Mouse (Mus musculus) adrenal gland, postnatal 36 days (tissue): ENCODE results near the gene Zfp689. TPM values are rescaled to one million over a fixed set of nuclear protein-coding genes. Genes with fewer than 3 reads are reported as not detected.
"Not testable (repeated sequence)": the region's sequence is repeated elsewhere in the genome, so short reads cannot be mapped to it uniquely, and the experiment has no call there.

Source experiments
- DNase-seq, 2 experiments: peaks; one replicate each; pipeline ENCODE4 v3.0.0; 2021; ENCODE audit warnings: mixed read lengths in 1 of 2
- total RNA-seq, 2 experiments: library from RNA; stranded (reverse); gene quantifications; 2 replicates each; pipeline ENCODE4 v1.2.3; 2021

Zfp689 gene
- total RNA-seq, 2 experiments from 2014 or later = 3.8 to 4.4 TPM

- DNase-seq = peak; percentile 92
Measured at GRCm38 (mm10) chr7:127470743-127471645, 22.0 kb upstream of the Zfp689 start.

DNA sequence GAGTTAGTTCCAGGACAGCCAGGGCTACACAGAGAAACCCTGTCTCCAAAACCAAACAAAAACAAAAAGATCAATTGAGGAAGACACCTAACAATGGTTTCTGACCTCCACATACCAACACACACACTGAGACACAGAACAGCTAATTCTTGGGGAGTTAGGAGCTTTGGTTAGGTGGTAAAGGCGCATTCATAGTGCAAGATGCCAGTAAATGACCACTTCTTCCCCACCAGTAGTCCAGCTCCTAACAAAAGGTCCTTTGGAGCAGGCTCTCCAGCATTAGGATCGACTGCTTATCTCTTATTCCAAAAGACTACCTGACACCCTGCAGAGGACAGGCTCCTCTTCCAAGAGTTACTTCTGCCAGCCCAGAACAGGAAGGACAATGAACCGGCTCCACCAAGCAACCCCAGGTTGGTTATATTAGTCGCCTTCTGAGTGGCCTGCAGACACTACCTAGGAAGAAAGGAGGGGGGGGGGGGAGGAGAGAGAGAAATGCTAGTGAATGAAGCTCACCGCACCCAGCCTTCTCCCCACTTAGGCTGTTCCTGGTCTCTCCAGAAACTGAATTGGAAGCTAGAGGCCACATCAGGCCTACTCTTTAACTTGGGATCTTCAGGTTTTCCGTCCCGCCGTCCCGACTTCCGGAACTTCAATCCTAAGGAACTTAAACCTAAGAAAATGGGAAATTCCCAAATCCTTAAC lies 21.2 kb upstream of the Zfp689 start:
- DNase-seq = peak in 1 of 2 experiments; percentile 37

- DNase-seq = no peak
Measured at GRCm38 (mm10) chr7:127466606-127467005, 17.6 kb upstream of the Zfp689 start.

DNA sequence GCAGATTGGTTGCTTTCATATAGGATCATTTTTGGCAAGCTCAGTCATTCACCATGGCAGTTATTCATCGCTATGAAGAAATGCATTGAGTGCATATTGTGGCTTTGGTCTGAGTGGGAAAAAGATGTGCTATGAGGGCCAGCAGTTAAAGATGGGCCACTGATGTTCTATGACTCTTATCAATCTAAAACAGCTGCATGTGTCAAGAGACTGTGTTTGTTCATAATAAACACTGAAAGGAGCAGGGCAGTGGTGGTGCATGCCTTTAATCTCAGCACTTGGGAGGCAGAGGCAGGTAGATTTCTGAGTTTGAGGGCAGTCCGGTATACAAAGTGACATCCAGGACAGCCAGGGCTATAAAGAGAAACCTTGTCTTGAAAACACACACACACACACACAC lies 16.7 kb upstream of the Zfp689 start:
- not testable (repeated sequence) for DNase-seq

DNA sequence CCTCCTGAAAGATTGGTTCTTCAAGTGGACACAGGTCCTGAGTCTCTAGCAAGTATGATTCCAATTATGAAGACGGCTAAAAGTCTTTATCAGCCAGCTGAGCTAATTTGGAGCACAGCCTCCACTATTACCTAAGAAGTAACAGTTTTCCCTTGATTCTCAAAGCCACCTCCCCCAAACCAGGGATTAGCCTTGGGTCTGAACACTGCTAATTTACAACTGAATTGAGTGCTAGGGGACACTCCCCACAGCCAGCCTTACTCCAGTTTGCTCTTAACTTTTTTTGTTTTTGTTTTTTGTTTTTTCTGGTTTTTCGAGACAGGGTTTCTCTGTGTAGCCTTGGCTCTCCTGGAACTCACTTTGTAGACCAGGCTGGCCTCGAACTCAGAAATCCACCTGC lies 16.2 kb upstream of the Zfp689 start:
- no peak for DNase-seq

DNA sequence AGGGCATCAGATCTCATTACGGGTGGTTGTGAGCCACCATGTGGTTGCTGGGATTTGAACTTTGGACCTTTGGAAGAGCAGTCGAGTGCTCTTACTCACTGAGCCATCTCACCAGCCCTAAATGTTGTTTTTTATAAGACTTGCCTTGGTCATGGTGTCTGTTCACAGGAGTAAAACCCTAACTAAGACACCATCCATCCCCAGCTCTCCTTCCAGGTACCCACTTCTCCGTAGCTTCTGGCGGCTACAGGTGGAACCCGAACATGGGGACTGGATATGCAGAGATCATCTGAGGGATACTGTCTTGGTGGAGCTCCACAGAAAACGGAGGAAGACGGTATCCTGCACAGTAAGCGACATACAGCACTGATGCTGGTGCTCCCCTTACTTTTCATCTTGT lies 10.4 kb upstream of the Zfp689 start, which contains the start of gene Prr14:
TSS of gene Prr14 (plus strand) at position 301 of the 400 bp plus-strand sequence.
- DNase-seq = not testable (repeated sequence)

DNA sequence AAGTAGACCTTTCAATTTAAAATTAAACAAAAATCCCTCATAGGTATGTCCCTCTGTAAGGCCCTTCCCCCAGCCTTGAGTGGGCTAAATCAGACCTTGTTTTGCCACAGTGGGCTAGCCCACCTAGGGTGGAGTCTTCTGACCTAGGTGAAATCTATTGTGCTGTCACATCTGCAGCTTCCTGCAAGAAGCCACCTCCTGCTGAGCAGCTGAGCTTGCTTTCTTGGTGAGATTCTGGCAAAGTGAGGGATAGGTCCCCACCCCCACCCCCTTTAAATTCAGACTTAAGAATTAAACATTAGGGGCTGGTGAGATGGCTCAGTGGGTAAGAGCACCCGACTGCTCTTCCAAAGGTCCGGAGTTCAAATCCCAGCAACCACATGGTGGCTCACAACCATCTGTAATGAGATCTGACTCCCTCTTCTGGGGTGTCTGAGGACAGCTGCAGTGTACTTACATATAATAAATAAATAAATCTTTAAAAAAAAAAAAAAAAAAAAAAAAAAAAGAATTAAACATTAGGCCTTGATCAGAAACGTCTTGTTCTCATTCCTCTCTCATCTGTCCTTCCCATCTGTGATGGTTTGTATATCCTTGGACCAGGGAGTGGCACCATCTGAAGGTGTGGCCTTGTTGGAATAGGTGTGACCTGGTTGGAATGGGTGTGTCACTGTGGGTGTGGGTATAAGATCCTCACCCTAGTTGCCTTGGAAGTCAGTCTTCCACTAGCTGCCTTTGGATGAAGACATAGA lies 9.6 kb upstream of the Zfp689 start:
- not testable (repeated sequence) for DNase-seq

GRCm38 (mm10) chr7:127454905-127455304 lies 5.9 kb upstream of the Zfp689 start:
- DNase-seq = no peak

GRCm38 (mm10) chr7:127453056-127453455 lies 4.1 kb upstream of the Zfp689 start:
- no peak for DNase-seq

DNA sequence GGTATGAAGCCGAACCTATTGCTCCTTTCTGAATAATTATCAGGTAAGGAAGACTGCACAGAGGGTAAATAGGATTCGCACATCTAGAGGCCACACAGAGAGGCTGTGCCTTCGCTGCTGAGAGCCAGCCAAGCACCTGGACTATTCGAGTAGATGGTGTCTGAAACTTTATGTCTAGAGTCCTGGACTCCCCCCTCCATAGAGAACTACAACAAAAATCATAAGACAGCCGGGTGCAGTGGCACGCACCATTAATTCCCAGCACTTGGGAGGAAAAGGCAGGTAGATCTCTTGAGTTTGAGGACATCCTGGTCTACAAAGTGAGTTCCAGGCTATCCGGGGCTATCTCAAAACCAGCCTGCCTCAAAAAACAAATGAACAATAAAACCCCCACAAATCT lies 1.0 kb upstream of the Zfp689 start:
- no peak for DNase-seq

- DNase-seq = no peak
Measured at GRCm38 (mm10) chr7:127443976-127444375, 5.0 kb downstream of the Zfp689 start.

- no peak for DNase-seq
Measured at GRCm38 (mm10) chr7:127437724-127438123, 11.2 kb downstream of the Zfp689 start.

DNA sequence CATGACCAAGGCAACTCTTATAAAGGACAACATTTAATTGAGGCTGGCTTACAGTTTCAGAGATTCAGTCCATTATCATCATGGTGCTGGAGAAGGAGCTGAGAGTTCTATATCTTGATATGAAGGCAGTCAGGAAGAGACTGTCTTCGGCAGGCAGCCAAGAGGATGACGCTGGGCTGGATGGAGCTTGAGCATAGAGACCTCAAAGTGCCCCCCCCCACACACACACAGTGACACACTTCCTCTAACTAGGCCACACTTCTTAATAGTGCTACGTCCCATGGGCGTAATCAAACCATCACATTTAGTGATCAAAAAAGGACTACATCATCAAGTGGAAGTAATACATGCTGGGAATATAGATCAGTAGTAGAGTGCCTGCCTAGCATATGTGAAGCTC lies 13.8 kb downstream of the Zfp689 start:
- no peak for DNase-seq

DNA sequence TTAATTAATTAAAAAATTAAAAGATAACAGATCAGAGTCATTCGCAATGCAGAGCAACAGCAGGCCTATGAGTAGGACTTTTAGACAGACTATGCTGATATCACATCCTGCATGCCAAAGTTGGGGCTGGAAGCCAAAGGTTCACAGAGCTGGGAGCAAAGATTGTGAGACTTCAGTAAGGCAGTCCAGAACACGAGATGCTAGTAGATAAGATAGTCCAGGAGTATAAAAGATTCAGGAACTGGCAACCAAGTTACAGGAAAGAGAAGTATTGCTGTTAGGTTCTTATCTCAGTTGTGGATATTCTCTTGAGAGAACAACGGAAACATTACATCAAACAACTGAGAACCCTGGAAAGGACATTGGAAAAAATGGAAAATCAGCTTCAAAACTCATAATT lies 22.6 kb downstream of the Zfp689 start:
- no peak for DNase-seq

DNA sequence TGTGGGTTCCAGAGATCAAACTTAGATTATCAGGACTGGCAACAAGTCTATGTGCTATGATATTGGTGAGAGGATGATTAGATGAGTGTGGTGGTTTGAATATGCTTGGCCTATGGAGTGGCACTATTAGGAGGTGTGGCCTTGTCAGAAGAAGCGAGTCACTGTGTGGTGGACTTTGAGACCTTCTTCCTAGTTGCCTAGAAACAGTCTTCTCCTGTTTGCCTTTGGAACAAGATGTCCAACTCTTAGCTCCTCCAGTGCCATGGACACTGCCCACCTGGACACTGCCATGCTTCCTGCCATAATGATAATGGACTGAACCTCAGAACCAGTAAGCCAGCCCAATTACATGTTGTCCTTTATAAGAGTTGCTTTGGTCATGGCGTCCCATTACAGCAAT lies 23.0 kb downstream of the Zfp689 start:
- DNase-seq = no peak

- no peak for DNase-seq
Measured at GRCm38 (mm10) chr7:127425291-127425690, 23.7 kb downstream of the Zfp689 start.

DNA sequence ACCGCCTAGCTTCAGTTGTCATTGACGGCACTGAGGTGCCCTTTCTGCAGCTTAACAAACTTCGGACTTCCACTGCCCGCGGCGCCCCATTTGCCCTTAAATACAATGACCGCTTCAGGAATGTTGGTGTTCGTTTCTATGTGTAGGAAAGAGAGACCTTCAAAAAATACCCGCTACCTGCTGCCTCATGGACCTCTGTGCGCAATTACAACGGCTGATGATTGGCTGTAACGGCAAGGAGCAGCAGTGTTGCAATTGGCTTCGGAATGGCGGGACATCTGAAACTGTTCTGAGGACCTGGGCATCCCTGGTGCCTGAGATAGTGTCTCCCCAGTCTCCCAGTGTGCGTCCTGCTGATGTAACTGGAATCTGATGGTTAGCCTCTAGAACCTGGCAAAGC lies 26.7 kb downstream of the Zfp689 start:
- DNase-seq = peak; percentile 49 to 59

GRCm38 (mm10) chr7:127421388-127422191 lies 27.4 kb downstream of the Zfp689 start, which contains the start of gene Zfp688:
TSS of gene Zfp688 (minus strand) at chr7:127422068.
- DNase-seq = peak; percentile 98 to 99

- no peak for DNase-seq
Measured at GRCm38 (mm10) chr7:127411418-127411817, 37.5 kb downstream of the Zfp689 start.

DNA sequence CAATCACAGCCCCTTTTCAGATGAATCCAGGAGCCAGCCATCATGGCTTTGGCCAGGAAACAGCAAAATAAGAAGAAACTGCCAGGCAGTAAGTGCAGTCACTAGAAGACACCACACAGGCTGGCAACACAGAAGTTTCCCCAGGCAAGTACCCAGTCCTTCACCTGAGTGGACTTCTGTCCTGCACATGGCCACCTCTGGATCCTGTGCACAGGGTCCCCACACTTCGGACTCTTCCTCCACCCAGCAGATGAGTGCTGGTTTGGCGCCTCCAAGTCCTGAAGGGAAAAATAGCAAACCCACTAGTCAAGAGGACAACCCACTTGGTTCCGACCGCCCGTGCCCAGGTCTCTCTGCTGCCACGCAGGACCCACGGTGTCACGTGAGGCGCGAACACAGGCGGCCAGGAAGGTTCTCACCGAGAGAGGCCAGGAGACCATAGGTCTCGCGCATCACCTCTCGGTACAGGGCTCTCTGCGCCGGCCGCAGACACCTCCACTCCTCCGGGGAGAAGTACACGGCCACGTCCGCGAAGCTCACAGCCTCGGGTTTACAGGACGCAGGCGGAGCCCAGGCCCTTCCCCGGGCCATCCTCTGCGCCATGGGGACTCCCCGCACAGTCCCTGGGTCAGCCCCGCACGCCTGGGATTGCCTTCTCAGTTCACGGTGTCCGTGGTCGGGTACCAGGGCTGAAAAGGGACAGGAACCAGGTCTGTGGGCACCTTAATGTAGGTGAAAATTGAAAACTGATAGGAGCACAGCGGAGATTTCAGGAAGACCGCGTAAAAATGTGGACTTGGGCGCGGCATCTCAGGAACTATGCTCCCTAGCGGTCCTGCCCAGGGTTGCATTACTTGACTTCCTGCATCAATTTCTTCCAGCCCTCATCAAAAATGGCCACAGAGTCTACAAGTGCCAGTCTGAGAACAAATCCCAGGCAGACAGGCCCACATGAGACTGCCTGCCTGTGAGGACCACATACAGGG lies 42.7 kb downstream of the Zfp689 start, which contains the start of gene Zfp764:
TSS of gene Zfp764 (minus strand) at position 821 of the 986 bp plus-strand sequence.
- DNase-seq = peak; percentile 87 to 89
